Mouse (Mus musculus): ENCODE measurements around the gene Tectb.

- no peak for TF ChIP-seq POLR2A (IDR thresholded peaks at IDR 0.05; ENCODE audit: low read depth, low read length)
- no peak for TF ChIP-seq CTCF (IDR thresholded peaks at IDR 0.05; ENCODE audit: borderline replicate concordance, insufficient read depth, low read length)
Measured at GRCm38 (mm10) chr19:55219359-55219758, 38.8 kb downstream of the Tectb start.

Measured in embryonic fibroblast, embryonic 13.5 days (primary cell).